Mouse (Mus musculus): ENCODE data around the gene Olfr739. TPM values are rescaled to one million over a fixed set of nuclear protein-coding genes. Genes with fewer than 3 reads are reported as not detected.

Gene Olfr739
- polyA plus RNA-seq (2014; fragmentation: Nextera tagmentation; extraction: Ambion mirVana): not detected in 2 replicates

GRCm38 (mm10) chr14:50418326-50418725 lies at the start of gene Olfr739:
TSS of gene Olfr739 (plus strand) at chr14:50418626.
- Histone ChIP-seq H3K4me2 (ENCODE audit: low read length) (no peak within 1 kb of the TSS), H3K27me3 (replicated peaks; ENCODE audit: control insufficient read depth, insufficient read depth, low read length) (no peaks in the 10 kb centered on the region), H3K9ac (ENCODE audit: low read length) (no peak within 1 kb of the TSS), H3K9me3 (replicated peaks; ENCODE audit: control insufficient read depth, low read length) (no peaks in the 10 kb centered on the region), H3K36me3 (ENCODE audit: control insufficient read depth, insufficient read depth, low read length) (no peaks in the 10 kb centered on the region), H3K4me1 (ENCODE audit: control insufficient read depth, insufficient read depth, low read length) (no peaks in the 10 kb centered on the region), H3K4me3 (ENCODE audit: low read depth, low read length) (no peak within 1 kb of the TSS), H3K27ac (ENCODE audit: low read depth, low read length) (no peak within 1 kb of the TSS)
- no peak for ATAC-seq
- 75% methylated on average over 2 of the region's 2 CpGs for WGBS
- DNase-seq (ENCODE audit: low spot score): no peak

- no peak for DNase-seq (ENCODE audit: low spot score)
- H3K27ac ChIP-seq (ENCODE audit: low read depth, low read length): no peak within 1 kb of the TSS
- H3K4me1 ChIP-seq (ENCODE audit: control insufficient read depth, insufficient read depth, low read length): no peaks in the 10 kb centered on the region
- no peak within 1 kb of the TSS for H3K4me2 ChIP-seq (ENCODE audit: low read length)
- H3K27me3 ChIP-seq (replicated peaks; ENCODE audit: control insufficient read depth, insufficient read depth, low read length): no peaks in the 10 kb centered on the region
- H3K36me3 ChIP-seq (ENCODE audit: control insufficient read depth, insufficient read depth, low read length): no peaks in the 10 kb centered on the region
- H3K4me3 ChIP-seq (ENCODE audit: low read depth, low read length): no peak within 1 kb of the TSS
- no peaks in the 10 kb centered on the region for H3K9me3 ChIP-seq (replicated peaks; ENCODE audit: control insufficient read depth, low read length)
- H3K9ac ChIP-seq (ENCODE audit: low read length): no peak within 1 kb of the TSS
- WGBS: 91% methylated on average over 2 of the region's 2 CpGs
- ATAC-seq: no peak
These were observed 37.6 kb upstream of the Olfr739 start, which contains the start of gene Olfr736 for GRCm38 (mm10) chr14:50380863-50381262. TSS of gene Olfr736 (plus strand) at chr14:50381163.

GRCm38 (mm10) chr14:50407268-50407667 lies 11.2 kb upstream of the Olfr739 start, which contains the start of gene Olfr738:
TSS of gene Olfr738 (plus strand) at chr14:50407568.
- no peaks in the 10 kb centered on the region for H3K4me1 ChIP-seq (ENCODE audit: control insufficient read depth, insufficient read depth, low read length)
- no peak within 1 kb of the TSS for H3K4me2 ChIP-seq (ENCODE audit: low read length)
- DNase-seq (ENCODE audit: low spot score) (no peak), ATAC-seq (no peak)
- H3K36me3 ChIP-seq (ENCODE audit: control insufficient read depth, insufficient read depth, low read length): no peaks in the 10 kb centered on the region
- H3K9me3 ChIP-seq (replicated peaks; ENCODE audit: control insufficient read depth, low read length): no peaks in the 10 kb centered on the region
- H3K9ac ChIP-seq (ENCODE audit: low read length): no peak within 1 kb of the TSS
- no peaks in the 10 kb centered on the region for H3K27me3 ChIP-seq (replicated peaks; ENCODE audit: control insufficient read depth, insufficient read depth, low read length)
- no peak within 1 kb of the TSS for H3K27ac ChIP-seq (ENCODE audit: low read depth, low read length)
- WGBS: 94% methylated on average over 1 of the region's 1 CpGs
- H3K4me3 ChIP-seq (ENCODE audit: low read depth, low read length): no peak within 1 kb of the TSS

- Histone ChIP-seq H3K27ac (ENCODE audit: low read depth, low read length) (no peak within 1 kb of the TSS), H3K4me1 (ENCODE audit: control insufficient read depth, insufficient read depth, low read length) (no peaks in the 10 kb centered on the region), H3K9me3 (replicated peaks; ENCODE audit: control insufficient read depth, low read length) (no peaks in the 10 kb centered on the region; the same call in 1 of the 2 replicates), H3K9ac (ENCODE audit: low read length) (no peak within 1 kb of the TSS), H3K4me2 (ENCODE audit: low read length) (no peak within 1 kb of the TSS), H3K36me3 (ENCODE audit: control insufficient read depth, insufficient read depth, low read length) (no peaks in the 10 kb centered on the region), H3K27me3 (replicated peaks; ENCODE audit: control insufficient read depth, insufficient read depth, low read length) (no peaks in the 10 kb centered on the region), H3K4me3 (ENCODE audit: low read depth, low read length) (no peak within 1 kb of the TSS)
- 87% methylated on average over 3 of the region's 3 CpGs for WGBS
- no peak for DNase-seq (ENCODE audit: low spot score)
- ATAC-seq: no peak
These were observed 26.8 kb downstream of the Olfr739 start, which contains the start of gene Olfr740 for GRCm38 (mm10) chr14:50445245-50445644. TSS of gene Olfr740 (plus strand) at chr14:50445545.

GRCm38 (mm10) chr14:50472438-50472837 lies 54.0 kb downstream of the Olfr739 start, which contains the start of gene Olfr741:
TSS of gene Olfr741 (plus strand) at chr14:50472738.
- 71% methylated on average over 2 of the region's 2 CpGs for WGBS
- Histone ChIP-seq H3K4me2 (ENCODE audit: low read length) (no peak within 1 kb of the TSS), H3K9ac (ENCODE audit: low read length) (no peak within 1 kb of the TSS), H3K27me3 (replicated peaks; ENCODE audit: control insufficient read depth, insufficient read depth, low read length) (no peaks in the 10 kb centered on the region), H3K9me3 (replicated peaks; ENCODE audit: control insufficient read depth, low read length) (no peaks in the 10 kb centered on the region), H3K4me1 (ENCODE audit: control insufficient read depth, insufficient read depth, low read length) (no peaks in the 10 kb centered on the region), H3K27ac (ENCODE audit: low read depth, low read length) (no peak within 1 kb of the TSS), H3K4me3 (ENCODE audit: low read depth, low read length) (no peak within 1 kb of the TSS), H3K36me3 (ENCODE audit: control insufficient read depth, insufficient read depth, low read length) (no peaks in the 10 kb centered on the region)
- ATAC-seq: no peak
- DNase-seq (ENCODE audit: low spot score): no peak

Other genes with a start within 250 kb of the Olfr739 start
- gene Olfr730, start 230.4 kb upstream of the Olfr739 start, polyA plus RNA-seq (2014; fragmentation: Nextera tagmentation; extraction: Ambion mirVana): not detected in 2 replicates
- not detected in 2 replicates for gene Olfr731, start 176.8 kb upstream of the Olfr739 start, polyA plus RNA-seq (2014; fragmentation: Nextera tagmentation; extraction: Ambion mirVana)
- not detected in 2 replicates for gene Olfr732, start 134.4 kb upstream of the Olfr739 start, polyA plus RNA-seq (2014; fragmentation: Nextera tagmentation; extraction: Ambion mirVana)
- gene Olfr733, start 117.1 kb upstream of the Olfr739 start, polyA plus RNA-seq (2014; fragmentation: Nextera tagmentation; extraction: Ambion mirVana): not detected in 2 replicates
- not detected in 2 replicates for gene Olfr734, start 91.9 kb upstream of the Olfr739 start, polyA plus RNA-seq (2014; fragmentation: Nextera tagmentation; extraction: Ambion mirVana)
- not detected in 2 replicates for gene Olfr735, start 69.8 kb upstream of the Olfr739 start, polyA plus RNA-seq (2014; fragmentation: Nextera tagmentation; extraction: Ambion mirVana)
- not detected in 2 replicates for gene Tlr11, start 60.7 kb upstream of the Olfr739 start, polyA plus RNA-seq (2014; fragmentation: Nextera tagmentation; extraction: Ambion mirVana)
- not detected in 2 replicates for gene Olfr736, start 37.5 kb upstream of the Olfr739 start, polyA plus RNA-seq (2014; fragmentation: Nextera tagmentation; extraction: Ambion mirVana)
- not detected in 2 replicates for gene Olfr738, start 11.1 kb upstream of the Olfr739 start, polyA plus RNA-seq (2014; fragmentation: Nextera tagmentation; extraction: Ambion mirVana)
- not detected in 2 replicates for gene Olfr740, start 26.9 kb downstream of the Olfr739 start, polyA plus RNA-seq (2014; fragmentation: Nextera tagmentation; extraction: Ambion mirVana)
- not detected in 2 replicates for gene Olfr741, start 54.1 kb downstream of the Olfr739 start, polyA plus RNA-seq (2014; fragmentation: Nextera tagmentation; extraction: Ambion mirVana)
- gene Olfr742, start 85.0 kb downstream of the Olfr739 start, polyA plus RNA-seq (2014; fragmentation: Nextera tagmentation; extraction: Ambion mirVana): not detected in 2 replicates
- gene Olfr743, start 103.2 kb downstream of the Olfr739 start, polyA plus RNA-seq (2014; fragmentation: Nextera tagmentation; extraction: Ambion mirVana): not detected in 2 replicates
- not detected in 2 replicates for gene Olfr744, start 196.3 kb downstream of the Olfr739 start, polyA plus RNA-seq (2014; fragmentation: Nextera tagmentation; extraction: Ambion mirVana)
- gene Olfr745, start 220.8 kb downstream of the Olfr739 start, polyA plus RNA-seq (2014; fragmentation: Nextera tagmentation; extraction: Ambion mirVana): not detected in 2 replicates
- gene Olfr746, start 228.5 kb downstream of the Olfr739 start, polyA plus RNA-seq (2014; fragmentation: Nextera tagmentation; extraction: Ambion mirVana): not detected in 2 replicates

All from forebrain, embryonic 14.5 days (tissue).